Mouse (Mus musculus): ENCODE measurements around the gene Eef1a2. TPM values are rescaled to one million over a fixed set of nuclear protein-coding genes. Genes with fewer than 3 reads are reported as not detected.

Gene Eef1a2
- total RNA-seq, 2 experiments from 2014 or later = not detected

DNA sequence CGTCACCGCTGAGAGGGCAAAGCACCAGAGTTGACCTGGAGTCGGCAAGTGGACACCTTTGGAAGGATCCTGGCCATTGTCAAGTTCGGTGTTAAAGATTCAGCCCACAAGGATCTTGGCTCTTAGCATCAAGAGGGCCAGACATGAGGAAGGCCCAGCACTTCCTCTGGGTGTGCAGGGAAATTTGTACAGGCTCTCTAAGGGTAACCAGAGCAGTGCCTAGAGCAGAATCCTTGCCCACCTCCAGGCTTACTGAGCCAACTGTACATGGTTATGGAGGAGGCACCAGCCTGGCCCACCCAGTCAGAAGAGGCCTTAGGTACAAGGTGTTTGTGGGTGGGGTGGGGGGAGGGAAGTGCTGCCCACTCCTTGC, 21.4 kb downstream of the Eef1a2 start:
- no peak for ATAC-seq (replicated peaks; ENCODE audit: low FRiP score, poor library complexity, severe bottlenecking)

DNA sequence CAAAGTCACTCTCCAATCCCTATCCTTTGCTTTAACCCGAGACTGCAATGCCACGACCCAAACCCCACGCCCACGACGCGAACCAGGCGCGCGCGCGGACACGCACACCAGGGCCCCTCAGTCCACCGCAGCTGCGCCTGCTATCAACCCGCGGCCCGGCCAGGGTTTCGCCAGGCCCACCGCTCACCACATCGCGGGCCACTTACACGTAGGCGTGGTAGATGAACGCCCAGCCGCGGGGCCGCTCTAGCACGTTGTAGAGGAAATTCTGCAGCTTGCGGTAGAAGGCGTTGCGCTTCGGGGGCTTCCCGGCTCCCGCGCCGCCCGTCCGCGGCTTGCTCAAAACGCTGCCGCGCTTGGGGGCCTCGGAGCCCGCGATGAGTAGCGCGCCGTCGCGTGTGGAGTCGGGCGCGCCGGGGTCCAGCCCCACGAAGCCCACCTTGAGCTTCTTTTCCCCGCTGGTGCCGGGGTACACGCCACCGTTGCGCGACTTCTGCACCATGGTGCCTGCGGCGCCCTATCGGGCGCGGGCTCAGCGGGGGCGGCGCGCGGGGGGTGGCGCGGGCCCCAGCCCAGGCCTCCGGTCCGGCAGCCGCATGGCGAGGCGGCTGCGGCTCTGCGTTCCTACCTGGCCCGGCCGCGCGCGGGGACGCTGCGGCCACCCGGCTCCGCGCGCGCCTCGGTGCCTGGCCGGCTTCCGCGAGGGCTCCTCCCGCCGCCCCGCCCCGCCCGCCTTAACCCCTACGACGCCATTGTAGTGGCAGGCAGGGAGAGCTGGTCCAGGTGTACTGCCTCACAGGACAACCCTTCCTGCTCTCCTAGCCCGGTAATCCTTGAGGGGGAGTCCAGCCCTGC, 22.0 kb downstream of the Eef1a2 start, which contains the start of gene Kcnq2:
Gene Kcnq2 (minus strand): TSS at position 710 of the 855 bp plus-strand sequence.
- ATAC-seq (replicated peaks; ENCODE audit: low FRiP score, poor library complexity, severe bottlenecking) = no peak

DNA sequence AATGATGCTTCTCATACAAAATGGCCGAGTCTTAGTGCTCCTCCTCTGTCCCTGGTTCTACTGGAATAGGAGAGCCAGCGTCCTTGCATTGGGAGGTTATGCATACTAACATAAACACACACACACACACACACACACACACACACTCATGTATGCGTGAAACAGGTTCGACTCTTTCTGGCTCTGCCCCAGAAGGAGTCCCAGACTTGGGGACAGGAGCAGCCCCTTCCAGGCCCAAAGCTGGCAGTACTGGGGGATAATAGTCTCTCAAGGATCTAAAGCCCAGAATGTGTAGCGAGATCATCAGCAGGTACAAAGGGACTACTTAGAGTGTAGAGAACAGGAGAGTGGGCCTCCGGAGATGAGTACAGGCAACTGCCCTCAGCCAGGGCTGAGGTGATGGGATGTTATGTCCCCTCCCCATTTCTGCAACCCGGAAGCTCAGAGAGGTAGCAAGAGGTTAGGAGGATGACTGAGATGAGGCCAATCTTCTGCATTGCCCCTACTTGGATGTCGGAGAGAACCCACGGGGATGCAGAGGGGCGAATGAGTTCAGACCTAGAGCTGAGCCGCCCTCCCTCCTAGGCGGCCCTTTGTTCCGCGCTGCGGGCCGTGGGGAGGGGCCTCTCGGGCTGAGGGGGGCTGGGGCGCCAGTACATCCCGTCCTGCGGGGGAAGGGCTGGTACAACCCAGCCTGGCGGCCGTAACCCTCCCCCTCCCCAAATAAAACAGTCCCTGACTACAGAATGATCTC, 22.8 kb downstream of the Eef1a2 start:
- no peak for ATAC-seq (replicated peaks; ENCODE audit: low FRiP score, poor library complexity, severe bottlenecking)

DNA sequence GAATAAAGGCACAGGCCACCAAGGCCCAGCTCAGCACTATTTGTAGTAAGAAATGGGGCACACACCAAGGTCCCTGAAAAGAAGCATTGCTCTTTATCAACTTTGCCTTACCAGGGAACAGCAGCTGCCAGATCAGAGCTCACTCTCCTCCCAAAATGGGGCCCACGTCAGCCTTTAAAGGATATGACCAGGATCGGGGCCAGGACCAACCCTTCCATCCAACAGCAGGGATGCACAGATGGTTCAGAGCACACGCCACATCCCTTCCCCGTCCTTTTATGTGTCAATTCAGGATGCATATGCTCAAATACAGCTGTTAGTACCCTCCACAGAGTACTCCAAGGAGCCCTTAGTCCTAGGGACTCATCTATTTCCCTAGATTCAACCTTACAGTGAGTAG, 26.6 kb downstream of the Eef1a2 start:
- ATAC-seq (replicated peaks; ENCODE audit: low FRiP score, poor library complexity, severe bottlenecking) = no peak

DNA sequence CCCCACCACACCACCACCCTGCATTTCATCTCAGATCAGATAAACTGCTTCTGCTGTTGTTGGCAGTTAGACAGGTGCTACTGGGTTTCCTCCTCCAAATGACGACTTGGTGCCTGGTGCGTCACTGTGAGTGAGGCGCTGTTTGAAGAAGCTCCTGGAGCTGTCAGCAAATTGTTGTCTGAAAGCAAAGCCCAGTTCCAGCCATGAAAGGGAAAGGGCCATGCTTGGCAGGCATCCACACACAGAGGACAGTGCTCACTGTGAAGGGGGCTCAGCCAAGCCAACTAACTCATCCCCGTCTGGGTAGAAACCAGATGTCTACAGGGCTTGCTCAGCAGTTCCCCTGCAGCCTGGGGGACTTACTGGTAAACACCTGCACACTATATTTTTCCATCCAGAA, 27.9 kb downstream of the Eef1a2 start:
- ATAC-seq (replicated peaks; ENCODE audit: low FRiP score, poor library complexity, severe bottlenecking) = no peak

DNA sequence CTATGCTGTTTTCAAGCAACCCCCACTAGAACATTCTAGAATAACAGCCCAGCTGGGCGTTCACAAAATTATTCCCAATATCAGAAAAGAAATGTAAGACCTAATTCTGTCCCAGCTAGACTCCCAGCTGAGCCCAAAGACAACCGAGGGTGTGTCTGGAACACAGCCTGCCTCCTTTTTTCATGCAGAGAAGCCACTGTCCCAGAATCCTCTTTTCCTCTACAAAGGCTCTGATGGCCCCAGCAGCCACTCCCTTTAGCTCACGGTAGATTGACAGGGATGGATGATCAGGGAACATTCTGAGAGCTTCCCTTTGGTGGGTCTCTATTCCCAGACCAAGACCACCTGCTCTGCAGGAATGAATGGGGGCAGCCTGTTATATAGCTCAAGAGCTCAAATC, 29.0 kb downstream of the Eef1a2 start:
- ATAC-seq (replicated peaks; ENCODE audit: low FRiP score, poor library complexity, severe bottlenecking) = no peak

DNA sequence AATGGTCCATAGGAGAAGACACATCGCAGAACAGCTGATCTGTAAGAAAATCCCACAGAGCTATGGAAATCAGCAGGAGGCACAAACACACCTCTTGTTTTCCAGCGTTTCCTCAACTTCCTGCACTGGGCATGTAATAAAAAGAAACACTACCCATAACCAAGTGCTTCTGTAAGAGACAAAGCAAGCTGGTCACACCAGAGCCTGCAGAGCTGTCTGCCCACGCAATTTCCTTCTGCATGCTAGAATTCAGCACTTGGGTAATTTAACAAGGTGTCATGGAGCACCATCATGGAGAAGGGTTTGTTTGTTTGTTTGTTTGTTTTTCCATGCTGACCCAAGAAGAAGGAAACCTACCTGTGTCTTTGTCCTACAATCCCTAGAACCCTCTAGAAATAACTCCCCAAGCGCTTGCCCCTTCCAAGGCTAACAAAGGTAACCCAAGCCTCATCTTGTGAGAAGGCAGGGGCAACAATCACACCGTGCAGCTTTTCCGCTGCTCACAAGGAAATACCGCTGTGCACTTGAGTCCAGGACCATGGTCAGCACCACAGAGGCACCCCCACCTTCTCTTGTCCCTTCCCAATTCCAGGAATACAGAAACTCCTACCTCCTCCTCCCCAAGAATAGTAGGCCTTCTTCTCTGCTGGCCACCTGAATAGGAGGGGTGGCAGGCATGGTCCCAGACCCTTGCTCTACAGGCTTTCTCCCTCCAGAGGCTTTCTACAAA, 30.9 kb downstream of the Eef1a2 start:
- ATAC-seq (replicated peaks; ENCODE audit: low FRiP score, poor library complexity, severe bottlenecking) = no peak

DNA sequence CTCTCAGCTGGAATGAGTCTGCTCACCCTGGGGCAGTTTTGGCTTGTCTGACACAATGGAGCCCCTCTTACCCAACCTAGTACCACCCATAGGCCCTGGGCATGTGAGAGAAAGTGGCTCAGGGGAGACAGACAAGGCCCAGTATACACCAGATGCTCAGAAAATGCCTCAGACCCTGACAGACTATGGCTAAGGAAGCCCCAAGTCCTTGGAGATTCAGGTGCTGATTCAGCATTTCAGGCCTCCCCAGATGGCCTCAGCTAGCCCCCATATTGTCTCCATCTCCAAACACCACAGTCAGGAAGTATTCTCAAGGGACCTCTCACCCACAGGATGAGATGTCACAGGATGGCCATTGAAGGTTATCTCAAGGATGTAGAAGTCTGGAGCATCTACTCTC, 34.2 kb downstream of the Eef1a2 start:
- ATAC-seq (replicated peaks; ENCODE audit: low FRiP score, poor library complexity, severe bottlenecking) = no peak

DNA sequence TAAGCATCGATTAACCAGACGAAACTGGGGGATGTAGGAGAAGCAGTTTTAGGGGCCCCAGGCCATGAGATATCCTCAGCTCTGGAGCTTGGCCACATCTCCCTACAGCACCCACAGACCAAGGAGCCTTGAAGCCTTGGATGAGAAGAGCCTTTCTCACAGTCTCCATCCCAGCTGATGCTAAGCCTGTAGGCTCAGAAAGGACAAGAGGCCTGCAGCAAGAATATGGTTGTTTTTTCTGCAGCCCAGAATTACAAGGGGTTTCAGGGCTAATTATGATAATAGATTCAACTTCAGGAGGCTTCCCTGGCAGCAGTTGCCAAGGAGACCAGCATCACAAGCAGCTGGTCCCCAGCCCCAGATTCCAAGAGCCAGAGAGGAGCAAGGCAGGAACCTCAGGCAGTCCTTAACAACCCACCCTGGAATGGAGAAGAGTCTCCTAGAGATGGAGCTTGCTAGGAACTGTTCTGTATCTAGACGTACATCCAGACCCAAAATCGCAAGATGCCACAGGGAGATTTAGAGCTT, 35.8 kb downstream of the Eef1a2 start:
- no peak for ATAC-seq (replicated peaks; ENCODE audit: low FRiP score, poor library complexity, severe bottlenecking)

DNA sequence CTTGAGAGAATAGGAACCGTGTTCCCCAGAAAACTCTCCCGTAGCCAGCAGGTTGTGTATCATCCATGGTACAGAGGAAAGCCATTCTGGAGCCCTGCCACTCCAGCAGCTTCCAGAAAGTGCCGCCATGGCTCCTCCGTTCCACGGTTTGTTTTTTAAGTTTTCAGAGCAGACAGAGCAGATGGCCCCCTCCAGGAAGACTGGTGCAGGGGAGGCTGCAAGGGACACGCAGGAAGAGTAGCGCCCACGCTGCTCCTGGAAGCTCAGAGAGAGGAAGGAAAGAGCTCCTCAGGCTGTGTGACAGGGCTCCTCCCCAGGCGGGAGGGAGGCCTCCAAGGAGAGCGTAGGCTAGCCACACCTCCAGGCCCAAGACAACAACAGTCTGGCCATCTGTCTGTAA, 36.9 kb downstream of the Eef1a2 start:
- no peak for ATAC-seq (replicated peaks; ENCODE audit: low FRiP score, poor library complexity, severe bottlenecking)

DNA sequence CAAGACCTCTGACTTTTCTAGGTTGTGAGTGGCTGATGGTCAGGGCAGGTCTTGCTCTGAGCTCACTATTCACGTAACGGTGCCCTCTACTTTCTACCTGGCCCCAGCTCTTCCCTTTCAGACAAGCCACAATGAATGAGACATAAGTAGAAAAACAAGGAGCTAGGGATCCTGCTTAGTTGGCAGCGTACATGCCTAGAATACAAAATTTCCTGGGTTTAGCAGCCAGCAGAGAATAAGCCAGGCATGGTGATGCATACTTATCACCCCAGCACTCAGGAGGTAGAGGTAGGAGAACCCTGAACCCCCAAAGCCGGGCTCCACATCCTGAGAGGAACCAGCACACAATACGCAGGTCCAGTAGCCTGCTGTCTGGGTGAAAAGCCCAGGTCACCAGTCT, 40.4 kb downstream of the Eef1a2 start:
- no peak for ATAC-seq (replicated peaks; ENCODE audit: low FRiP score, poor library complexity, severe bottlenecking)

DNA sequence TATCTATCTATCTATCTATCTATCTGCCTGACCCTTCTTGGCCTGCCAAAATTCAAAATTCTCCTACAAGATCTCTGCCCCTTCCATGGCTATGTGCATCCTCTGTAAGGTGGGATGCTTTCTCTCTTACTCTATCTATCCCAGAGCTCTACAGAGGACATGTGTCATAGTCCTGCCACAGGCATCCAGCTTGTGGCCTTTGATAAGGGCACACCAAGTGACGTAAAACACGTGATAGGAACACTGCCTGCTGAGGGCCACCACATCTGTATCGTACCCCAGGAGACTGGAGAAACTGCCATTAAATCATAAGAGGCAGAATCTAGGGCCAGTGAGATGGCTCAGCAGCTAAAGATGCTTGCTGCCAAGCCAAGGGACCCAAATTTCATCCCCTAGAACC, 41.4 kb downstream of the Eef1a2 start:
- ATAC-seq (replicated peaks; ENCODE audit: low FRiP score, poor library complexity, severe bottlenecking) = no peak

DNA sequence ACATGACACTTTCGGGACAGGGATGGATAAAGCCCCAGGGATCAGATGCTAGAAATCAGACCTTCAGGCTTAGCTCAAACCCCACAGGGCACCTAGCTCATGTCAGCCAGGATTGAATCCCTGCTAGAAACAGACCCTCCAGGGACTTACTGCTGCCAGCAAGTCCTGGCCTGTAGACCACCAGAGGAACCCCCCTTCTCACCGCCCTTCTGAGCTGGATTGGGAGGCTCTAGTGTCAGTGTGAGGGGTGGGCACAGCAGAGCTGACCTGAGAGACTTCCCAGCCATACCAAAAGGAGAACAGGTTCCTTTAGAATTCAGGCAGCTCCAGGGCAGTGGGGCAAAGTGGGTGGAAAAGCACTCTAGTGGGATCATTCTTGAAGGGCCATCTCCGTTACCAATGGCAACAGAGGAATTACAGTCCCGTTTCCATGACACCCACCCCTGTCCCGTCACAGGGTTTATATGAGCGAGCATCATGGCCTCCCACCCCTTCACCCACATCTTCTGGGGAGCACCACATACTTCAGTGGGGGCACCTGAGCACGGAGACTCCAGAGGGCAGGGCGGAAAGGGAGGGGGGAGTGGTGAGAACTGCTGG, 43.0 kb downstream of the Eef1a2 start:
- no peak for ATAC-seq (replicated peaks; ENCODE audit: low FRiP score, poor library complexity, severe bottlenecking)

DNA sequence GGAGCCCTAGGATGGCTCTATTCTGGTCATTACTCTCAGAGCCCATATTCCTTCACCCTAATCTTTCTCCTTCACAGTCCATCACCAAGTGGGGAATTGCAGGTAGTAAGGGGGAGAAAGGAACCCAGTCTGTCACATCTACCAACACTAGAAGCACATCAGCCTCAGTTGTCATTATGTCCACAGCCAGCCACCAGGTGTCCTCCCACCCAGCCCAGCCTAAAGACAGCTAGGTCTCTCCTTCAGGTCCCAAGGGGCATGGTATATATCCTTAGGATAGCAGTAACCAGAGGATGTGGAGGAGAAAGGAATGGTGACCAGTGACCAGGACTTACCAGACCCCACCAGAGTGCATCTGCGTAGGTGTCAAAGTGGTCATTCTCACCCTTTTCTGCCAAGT, 45.1 kb downstream of the Eef1a2 start:
- ATAC-seq (replicated peaks; ENCODE audit: low FRiP score, poor library complexity, severe bottlenecking) = no peak

DNA sequence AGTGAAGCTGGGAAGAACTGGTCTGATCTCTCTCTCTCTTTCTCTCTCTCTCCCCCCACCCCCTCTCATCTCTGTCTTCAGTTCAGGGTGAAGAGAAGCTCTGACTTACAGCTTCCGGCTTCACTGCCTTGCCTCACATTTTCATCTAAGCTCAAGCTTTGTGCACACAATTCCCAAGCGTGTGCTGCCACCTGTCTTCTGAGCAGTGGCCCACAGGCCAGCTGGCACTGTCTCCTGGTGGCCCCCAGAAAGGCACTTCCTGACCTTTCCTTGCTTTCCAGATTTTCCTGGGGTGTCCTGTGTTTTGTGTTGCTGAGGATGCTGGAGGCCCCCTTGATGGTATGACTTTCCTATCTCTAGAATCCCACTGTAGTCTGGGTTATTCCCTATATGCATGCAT, 52.7 kb downstream of the Eef1a2 start:
- no peak for ATAC-seq (replicated peaks; ENCODE audit: low FRiP score, poor library complexity, severe bottlenecking)

DNA sequence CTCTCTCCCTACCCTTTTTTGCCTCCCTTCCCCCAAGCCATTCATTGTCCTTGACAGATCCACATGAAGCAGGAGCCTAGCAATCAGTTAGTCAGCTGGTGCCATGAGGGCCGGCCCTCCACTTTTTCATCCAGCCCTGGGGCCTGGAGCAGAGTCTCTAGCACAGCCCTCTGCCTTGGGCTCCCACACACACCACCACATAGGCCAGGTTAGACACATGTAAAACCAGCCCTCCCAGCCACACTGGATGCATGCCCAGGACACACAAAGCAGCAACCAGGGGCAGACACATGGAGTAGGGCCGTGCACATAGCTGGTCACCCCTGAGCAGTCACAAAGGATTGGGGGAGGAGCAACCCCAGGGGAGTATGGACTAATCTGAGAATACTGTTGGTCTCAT, 54.7 kb downstream of the Eef1a2 start:
- no peak for ATAC-seq (replicated peaks; ENCODE audit: low FRiP score, poor library complexity, severe bottlenecking)

DNA sequence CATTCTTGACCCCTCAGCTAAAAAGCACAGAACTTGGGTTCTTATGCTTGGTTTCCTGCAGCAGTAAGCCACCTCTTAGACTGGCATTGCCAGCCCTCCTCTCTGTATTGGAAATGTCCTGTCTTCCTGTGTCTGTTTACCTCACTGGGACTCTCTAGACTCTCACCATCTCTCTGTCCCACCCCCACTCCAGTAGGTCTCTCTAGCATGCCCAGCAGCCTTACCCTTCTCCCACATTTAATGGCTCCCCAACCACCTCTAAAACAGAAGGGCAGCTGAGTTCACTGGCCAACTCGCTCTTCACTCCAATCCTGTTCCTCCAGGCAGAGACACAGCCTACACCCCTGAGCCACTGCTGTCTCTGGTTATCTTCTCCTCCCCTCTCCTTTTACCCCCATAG, 55.2 kb downstream of the Eef1a2 start:
- ATAC-seq (replicated peaks; ENCODE audit: low FRiP score, poor library complexity, severe bottlenecking) = no peak

DNA sequence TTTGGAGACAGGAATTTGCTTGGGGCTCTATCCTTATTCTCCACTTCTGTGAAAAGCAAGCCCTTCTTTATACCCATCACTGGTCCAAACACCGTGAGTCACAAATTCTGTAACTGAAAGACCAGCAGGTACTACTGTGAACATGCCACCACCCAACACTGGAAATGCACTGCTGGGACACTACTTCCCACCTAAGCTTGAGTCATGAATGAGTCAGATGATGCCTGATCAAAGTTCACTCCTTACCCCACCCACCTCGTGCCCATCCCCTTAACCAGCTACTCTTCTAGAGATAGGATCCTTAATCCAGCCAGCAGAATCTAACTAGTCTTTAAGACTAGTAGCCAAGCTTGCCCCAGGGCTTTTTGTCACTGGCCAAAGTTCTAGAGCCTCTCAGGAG, 56.7 kb downstream of the Eef1a2 start:
- ATAC-seq (replicated peaks; ENCODE audit: low FRiP score, poor library complexity, severe bottlenecking) = no peak
